Mouse (Mus musculus) heart, embryonic 16.5 days (tissue): ENCODE data around the gene Bcl2l13. TPM values are rescaled to one million over a fixed set of nuclear protein-coding genes. Genes with fewer than 3 reads are reported as not detected.
"Not testable (repeated sequence)": the region's sequence is repeated elsewhere in the genome, so short reads cannot be mapped to it uniquely, and the experiment has no call there.

Experiments
- ATAC-seq: fragments of 200-750 bp; cut with Nextera tagmentation; replicated peaks from 2 replicates; pipeline ENCODE4 v1.8.0; 2017; ENCODE audit warnings: moderate number of reproducible peaks; ENCODE audit not compliant: insufficient read depth, low FRiP score; ENCODE audit errors: extremely low read depth
- H3K27ac ChIP-seq: fragments of 300-500 bp; sonication (generic); 2 replicates; pipeline ENCODE4 v1.5.1; 2014; ENCODE audit warnings: mild to moderate bottlenecking, low read length, control low read depth, moderate library complexity
- H3K27me3 ChIP-seq: fragments of 300-500 bp; sonication (generic); 2 replicates; pipeline ENCODE4 v1.6.1; 2014; ENCODE audit warnings: low read length, mixed read lengths; ENCODE audit not compliant: control insufficient read depth, insufficient read depth
- H3K36me3 ChIP-seq: fragments of 300-500 bp; sonication (generic); 2 replicates; pipeline ENCODE4 v1.6.1; 2014; ENCODE audit not compliant: control insufficient read depth, insufficient read depth
- H3K4me1 ChIP-seq: fragments of 300-500 bp; sonication (generic); 2 replicates; pipeline ENCODE4 v1.6.1; 2014; ENCODE audit warnings: low read length, mixed read lengths; ENCODE audit not compliant: control insufficient read depth, insufficient read depth
- H3K4me2 ChIP-seq: fragments of 300-500 bp; sonication (generic); 2 replicates; pipeline ENCODE4 v1.6.1; 2014; ENCODE audit warnings: low read depth, mild to moderate bottlenecking, control low read depth, low read length
- H3K4me3 ChIP-seq: fragments of 300-500 bp; sonication (generic); 2 replicates; pipeline ENCODE4 v1.5.1; 2014; ENCODE audit warnings: mild to moderate bottlenecking, control low read depth, low read length
- H3K9ac ChIP-seq: fragments of 300-500 bp; sonication (generic); 2 replicates; pipeline ENCODE4 v1.6.1; 2014; ENCODE audit warnings: low read length, control low read depth
- H3K9me3 ChIP-seq: fragments of 300-500 bp; sonication (generic); replicated peaks from 2 replicates; pipeline ENCODE4 v1.6.1; 2016; ENCODE audit warnings: low read length; ENCODE audit not compliant: control insufficient read depth
- WGBS: fragments of 180-500 bp; shearing (Covaris S2); extraction: QIAGEN DNeasy Blood & Tissue Kit; methylation state at CpG from one replicate; pipeline ENCODE4 v1.1.7; 2014; 5-methylcytosine and 5-hydroxymethylcytosine counted together
- polyA plus RNA-seq: library from polyadenylated mRNA; unstranded; fragments of >200 nt; fragmentation: Nextera tagmentation; extraction: Ambion mirVana; gene quantifications from 2 replicates; pipeline ENCODE4 v1.2.1, GENCODE M21; 2015

The Bcl2l13 gene
- polyA plus RNA-seq, 1 experiment from 2014 or later, result 26.1 TPM

GRCm38 (mm10) chr6:120914911-120915648 is 79.1 kb downstream of the Bcl2l13 start:
- Histone ChIP-seq H3K36me3 (no peaks in the 10 kb centered on the region), H3K9ac (peak overlapping the region; percentile 26; the same call in 1 of the 2 replicates), H3K9me3 (no peaks in the 10 kb centered on the region), H3K4me2 (peak overlapping the region; percentile 73), H3K27me3 (no peaks in the 10 kb centered on the region), H3K4me1 (peaks cover 13% of the 10 kb centered on the region), H3K4me3 (peak overlapping the region; percentile 5; the same call in 1 of the 2 replicates), H3K27ac (no peak overlapping the region)
- WGBS, result 43% methylated on average over 9 of the region's 9 CpGs
- no peak for ATAC-seq

- Histone ChIP-seq H3K4me2 (peak overlapping the region; percentile 73), H3K36me3 (no peaks in the 10 kb centered on the region), H3K9me3 (no peaks in the 10 kb centered on the region), H3K27me3 (no peaks in the 10 kb centered on the region), H3K9ac (peak overlapping the region; percentile 26; the same call in 1 of the 2 replicates), H3K27ac (no peak overlapping the region), H3K4me1 (peaks cover 13% of the 10 kb centered on the region), H3K4me3 (peak overlapping the region; percentile 77)
- 48% methylated on average over 2 of the region's 2 CpGs for WGBS
- no peak for ATAC-seq
These were observed 79.6 kb downstream of the Bcl2l13 start for GRCm38 (mm10) chr6:120915649-120915975.

GRCm38 (mm10) chr6:120916074-120916971 is 80.3 kb downstream of the Bcl2l13 start, which contains the start of gene Bid:
Gene Bid (minus strand): TSS chr6:120916853.
- Histone ChIP-seq H3K27ac (0 out of 2 replicates have a peak within 1 kb of the TSS, but pooled peaks have one; percentile 52), H3K27me3 (no peaks in the 10 kb centered on the region), H3K4me2 (peak within 1 kb of the TSS; percentile 73), H3K36me3 (no peaks in the 10 kb centered on the region), H3K4me1 (peaks cover 13% of the 10 kb centered on the region), H3K9me3 (no peaks in the 10 kb centered on the region), H3K9ac (peak within 1 kb of the TSS; percentile 65), H3K4me3 (peak within 1 kb of the TSS; percentile 77)
- 1% methylated on average over 67 of the region's 67 CpGs for WGBS
- ATAC-seq, result peak; percentile 90

- not testable (repeated sequence) for H3K27ac ChIP-seq, H3K27me3 ChIP-seq, H3K9me3 ChIP-seq, H3K36me3 ChIP-seq
- Histone ChIP-seq H3K4me3 (peak overlapping the region; percentile 77), H3K4me2 (peak overlapping the region; percentile 73), H3K9ac (peak overlapping the region; percentile 65), H3K4me1 (peaks cover 13% of the 10 kb centered on the region)
- ATAC-seq, result 0 out of 2 replicates have a peak, but pooled peaks have one; percentile 9
- 34% methylated on average over 8 of the region's 14 CpGs for WGBS
These were observed 81.2 kb downstream of the Bcl2l13 start for GRCm38 (mm10) chr6:120916972-120917881.

GRCm38 (mm10) chr6:120917975-120918374 is 82.0 kb downstream of the Bcl2l13 start:
- no peaks in the 10 kb centered on the region for H3K9me3 ChIP-seq
- no peak overlapping the region for H3K4me2 ChIP-seq
- H3K9ac ChIP-seq, result no peak overlapping the region
- no peak overlapping the region for H3K27ac ChIP-seq
- no peaks in the 10 kb centered on the region for H3K36me3 ChIP-seq
- H3K4me3 ChIP-seq, result no peak overlapping the region
- H3K4me1 ChIP-seq, result peaks cover 10% of the 10 kb centered on the region
- WGBS, result 46% methylated on average over 3 of the region's 3 CpGs
- H3K27me3 ChIP-seq, result no peaks in the 10 kb centered on the region
- no peak for ATAC-seq

GRCm38 (mm10) chr6:120924791-120925321 is 88.8 kb downstream of the Bcl2l13 start:
- H3K4me3 ChIP-seq, H3K4me1 ChIP-seq, H3K9me3 ChIP-seq, H3K36me3 ChIP-seq, H3K9ac ChIP-seq, H3K4me2 ChIP-seq, H3K27ac ChIP-seq, ATAC-seq, H3K27me3 ChIP-seq: not testable (repeated sequence)
- WGBS, result 77% methylated on average over 2 of the region's 2 CpGs

- 38% methylated on average over 2 of the region's 2 CpGs for WGBS
- Histone ChIP-seq H3K27me3 (no peaks in the 10 kb centered on the region), H3K4me3 (no peak overlapping the region), H3K4me2 (no peak overlapping the region), H3K4me1 (peaks cover 5% of the 10 kb centered on the region), H3K9me3 (no peaks in the 10 kb centered on the region), H3K9ac (no peak overlapping the region), H3K27ac (no peak overlapping the region), H3K36me3 (peaks cover 3% of the 10 kb centered on the region; the same call in 1 of the 2 replicates)
- ATAC-seq, result no peak
These were observed 90.9 kb downstream of the Bcl2l13 start for GRCm38 (mm10) chr6:120926880-120927279.

DNA sequence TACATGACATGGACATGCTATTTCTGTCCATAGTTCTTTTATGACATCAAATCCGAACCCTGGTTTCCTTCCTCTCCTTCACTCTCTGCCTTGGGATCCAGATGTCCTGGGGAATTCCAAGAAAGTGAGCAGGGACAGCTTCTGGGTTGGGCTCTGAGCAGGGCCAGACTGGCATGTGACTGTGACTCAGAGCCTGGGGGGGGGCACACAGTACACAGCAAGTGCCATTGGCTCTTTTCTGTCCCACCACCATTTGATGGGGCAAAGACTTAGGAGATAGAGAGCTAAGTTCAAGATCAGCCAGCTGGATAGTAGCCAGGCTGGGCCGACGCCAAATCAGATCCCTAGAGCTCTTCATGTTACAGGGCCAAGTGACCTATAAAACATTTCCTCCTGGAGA is 91.8 kb downstream of the Bcl2l13 start:
- Histone ChIP-seq H3K9me3 (no peaks in the 10 kb centered on the region), H3K4me3 (no peak overlapping the region), H3K4me2 (no peak overlapping the region), H3K27ac (peak overlapping the region; percentile 14; the same call in 1 of the 2 replicates), H3K9ac (no peak overlapping the region), H3K36me3 (peaks cover 8% of the 10 kb centered on the region), H3K27me3 (no peaks in the 10 kb centered on the region), H3K4me1 (peaks cover 12% of the 10 kb centered on the region)
- WGBS, result 51% methylated on average over 3 of the region's 3 CpGs
- ATAC-seq, result no peak; the same call in 1 of the 2 replicates
